Mouse (Mus musculus): ENCODE data around the gene Zfp462.

Gene Zfp462

DNA sequence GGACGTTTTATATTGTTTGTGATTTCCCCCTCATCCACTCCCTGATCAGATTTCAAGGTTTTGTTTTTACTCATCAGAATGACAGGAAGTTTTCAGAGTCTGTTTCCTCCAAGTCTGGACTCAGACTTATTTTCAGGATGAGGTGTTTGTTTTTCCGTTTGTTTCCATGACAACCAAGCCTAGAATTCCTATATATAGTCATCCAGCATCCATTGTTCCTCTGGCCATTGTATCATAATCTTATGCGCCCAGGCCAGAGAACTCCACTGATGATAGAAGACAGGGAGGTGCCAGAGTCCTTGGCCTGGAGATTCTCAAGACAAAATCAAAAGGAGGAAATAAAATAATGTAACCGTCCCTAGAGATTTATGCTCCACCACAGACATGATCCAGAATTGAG, 97.7 kb downstream of the Zfp462 start:
- DNase-seq (ENCODE audit: low read depth, low spot score), result no peak

GRCm38 (mm10) chr4:55047266-55047665, 102.4 kb downstream of the Zfp462 start:
- DNase-seq (ENCODE audit: low read depth, low spot score), result no peak

DNA sequence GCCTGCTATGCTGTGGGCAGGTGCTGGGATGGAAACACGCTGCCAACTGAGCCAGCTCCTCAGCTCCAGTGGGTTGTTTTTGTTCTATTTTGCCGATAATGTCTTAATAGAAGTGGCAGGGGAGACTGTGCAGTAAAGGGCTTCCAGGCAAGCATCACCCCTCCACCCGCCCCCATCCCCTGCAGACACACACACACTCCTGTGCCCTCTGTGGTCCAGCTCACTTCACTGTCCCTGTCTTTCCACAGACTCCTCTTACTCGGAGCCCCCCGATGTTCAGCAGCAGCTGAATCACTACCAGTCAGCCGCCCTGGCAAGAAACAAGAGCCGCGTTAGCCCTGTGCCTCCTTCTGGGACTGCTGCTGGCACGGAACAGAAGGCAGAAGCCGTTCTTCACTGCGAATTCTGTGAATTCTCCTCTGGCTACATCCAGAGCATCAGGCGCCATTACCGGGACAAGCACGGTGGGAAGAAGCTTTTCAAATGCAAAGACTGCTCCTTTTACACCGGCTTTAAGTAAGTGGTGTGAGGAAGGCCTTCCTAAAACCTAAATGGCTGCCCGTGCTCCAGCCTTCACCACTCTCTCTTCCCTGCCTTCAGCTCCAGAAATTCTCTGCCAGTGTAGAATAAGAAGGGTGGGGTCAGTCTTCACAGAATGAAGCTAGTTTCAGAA, 105.2 kb downstream of the Zfp462 start:
- no peak for DNase-seq (ENCODE audit: low read depth, low spot score)

DNA sequence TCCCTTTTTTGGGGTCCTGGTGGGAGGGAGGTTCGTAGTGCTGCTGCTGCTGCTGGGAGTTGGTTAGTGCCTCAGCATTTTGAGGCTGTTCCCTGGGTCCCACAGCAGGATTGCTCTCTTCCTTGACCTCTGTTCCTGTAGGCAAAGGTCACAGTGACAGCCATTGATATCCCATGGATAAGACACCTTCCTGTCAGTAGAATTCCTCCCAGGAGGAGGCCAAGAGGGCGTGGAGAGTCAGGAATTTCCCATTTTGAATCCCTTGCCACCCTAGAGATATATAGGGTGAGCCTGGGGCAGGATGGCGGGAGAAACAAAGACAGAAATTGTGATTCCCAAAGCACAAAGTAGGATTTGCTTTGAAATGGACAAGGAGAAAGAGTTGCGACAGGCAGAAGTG, 106.5 kb downstream of the Zfp462 start:
- DNase-seq (ENCODE audit: low read depth, low spot score), result no peak

- DNase-seq (ENCODE audit: low read depth, low spot score), result no peak
These were observed 107.8 kb downstream of the Zfp462 start for GRCm38 (mm10) chr4:55052686-55053085.

GRCm38 (mm10) chr4:55057666-55058455, 113.0 kb downstream of the Zfp462 start:
- no peak for DNase-seq (ENCODE audit: low read depth, low spot score)

- DNase-seq (ENCODE audit: low read depth, low spot score), result no peak
These were observed 114.1 kb downstream of the Zfp462 start for GRCm38 (mm10) chr4:55058901-55059300.

GRCm38 (mm10) chr4:55066341-55067170, 121.7 kb downstream of the Zfp462 start:
- DNase-seq (ENCODE audit: low read depth, low spot score), result no peak

DNA sequence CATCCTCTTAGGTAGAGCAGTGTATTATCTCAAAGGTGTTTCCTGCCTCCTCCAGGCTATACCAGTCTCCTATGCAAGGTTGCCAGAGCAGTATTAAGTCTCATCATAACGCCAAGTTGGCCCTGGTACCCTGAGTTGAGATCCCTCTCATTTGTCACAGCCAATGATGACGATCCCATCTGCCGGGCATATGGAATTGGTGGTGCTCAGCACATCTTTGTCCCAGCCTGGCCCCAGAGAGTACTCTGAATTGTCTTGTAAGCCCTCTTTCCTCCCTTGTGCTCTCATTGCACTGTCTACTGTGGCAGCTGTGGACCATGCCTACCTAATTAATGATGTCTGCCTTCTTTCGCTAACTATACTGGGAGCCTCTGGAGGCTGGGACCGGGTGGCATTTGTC, 126.7 kb downstream of the Zfp462 start:
- DNase-seq (ENCODE audit: low read depth, low spot score), result no peak

GRCm38 (mm10) chr4:55077133-55077889, 132.5 kb downstream of the Zfp462 start:
- peak; percentile 21 for DNase-seq (ENCODE audit: low read depth, low spot score)

DNA sequence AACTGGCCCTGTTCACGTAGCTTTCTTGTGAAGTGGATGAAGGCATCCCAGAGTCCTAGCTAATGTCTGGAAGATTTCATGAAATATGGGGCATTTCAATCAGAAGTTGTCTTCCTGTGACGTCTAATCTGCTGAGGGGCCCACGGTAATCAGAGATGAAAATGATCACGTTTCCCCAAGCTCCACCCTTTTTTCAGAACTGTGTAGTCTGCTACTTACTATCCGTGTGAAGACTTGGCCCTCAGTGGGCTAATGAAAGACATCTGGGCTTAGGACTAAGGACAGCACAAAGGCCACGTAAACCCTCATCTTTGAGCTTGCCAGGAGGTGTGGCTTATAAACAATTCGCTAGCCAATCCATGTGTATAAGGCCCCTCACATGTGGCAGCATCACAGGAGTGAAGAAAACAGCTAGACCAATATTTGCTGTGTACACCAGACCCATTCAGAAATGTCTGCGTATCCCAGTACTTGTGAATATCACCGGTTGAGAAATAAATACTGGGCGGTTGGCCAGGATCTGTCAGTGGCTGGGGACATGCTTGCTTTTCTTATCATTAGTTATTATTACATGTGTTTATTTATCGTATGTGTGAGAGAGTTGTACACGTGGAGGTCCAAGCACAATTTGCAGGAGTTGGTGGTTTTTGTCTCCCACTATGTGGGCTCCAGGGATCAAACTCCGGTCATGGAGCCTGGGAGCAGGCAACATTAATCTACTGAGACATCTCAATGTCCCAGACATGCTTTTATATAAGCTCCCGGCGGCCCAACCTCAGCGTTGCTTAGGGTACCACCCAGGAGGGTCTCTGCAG, 133.3 kb downstream of the Zfp462 start:
- peak; percentile 12 for DNase-seq (ENCODE audit: low read depth, low spot score)

DNA sequence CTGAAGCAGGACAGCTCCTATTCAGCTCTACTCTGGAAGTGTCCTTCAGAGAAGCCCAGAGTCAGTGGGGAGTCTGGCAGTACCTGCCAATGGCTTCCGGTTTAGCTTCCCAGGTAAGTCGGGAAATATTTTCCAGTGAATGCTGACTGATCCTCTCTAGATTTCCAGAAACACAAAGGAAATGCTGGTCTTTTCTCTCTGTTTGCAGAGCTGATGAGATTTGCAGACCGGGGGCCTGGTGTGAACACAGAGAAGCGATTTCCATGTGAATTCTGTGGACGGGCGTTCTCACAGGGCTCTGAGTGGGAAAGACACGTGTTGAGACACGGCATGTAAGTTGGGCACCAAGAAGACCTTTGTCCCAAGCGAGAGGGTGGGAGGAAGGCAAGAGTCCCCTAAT, 134.2 kb downstream of the Zfp462 start:
- no peak for DNase-seq (ENCODE audit: low read depth, low spot score)

DNA sequence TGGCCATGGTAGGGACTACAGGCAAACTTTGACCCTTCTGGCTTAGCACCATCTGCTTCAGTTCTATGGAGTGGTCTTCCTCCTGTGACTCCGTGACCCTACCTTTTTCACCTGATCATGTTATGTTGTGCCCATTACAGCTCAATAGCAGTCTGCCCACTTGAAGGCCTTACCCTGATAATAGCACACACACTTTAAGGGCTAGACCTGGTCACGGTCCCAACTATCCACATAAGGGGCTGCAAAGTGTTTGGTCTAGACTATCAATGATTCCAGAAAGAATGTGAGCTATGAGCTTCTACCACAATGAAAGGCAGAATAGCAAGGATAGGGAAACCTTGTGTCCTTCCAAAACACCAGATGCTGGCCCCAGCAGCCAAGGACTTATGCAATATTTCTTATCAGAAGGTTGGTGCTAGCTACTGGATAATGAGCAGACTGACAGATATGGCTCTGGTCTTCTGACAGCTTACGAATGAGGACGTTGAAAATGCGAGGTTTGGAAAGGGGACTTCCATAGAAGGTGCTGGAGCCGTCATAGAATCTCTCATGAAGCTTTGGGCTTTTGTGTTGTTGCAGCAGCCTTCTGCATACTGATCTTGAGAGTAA, 139.3 kb downstream of the Zfp462 start:
- no peak for DNase-seq (ENCODE audit: low read depth, low spot score)

DNA sequence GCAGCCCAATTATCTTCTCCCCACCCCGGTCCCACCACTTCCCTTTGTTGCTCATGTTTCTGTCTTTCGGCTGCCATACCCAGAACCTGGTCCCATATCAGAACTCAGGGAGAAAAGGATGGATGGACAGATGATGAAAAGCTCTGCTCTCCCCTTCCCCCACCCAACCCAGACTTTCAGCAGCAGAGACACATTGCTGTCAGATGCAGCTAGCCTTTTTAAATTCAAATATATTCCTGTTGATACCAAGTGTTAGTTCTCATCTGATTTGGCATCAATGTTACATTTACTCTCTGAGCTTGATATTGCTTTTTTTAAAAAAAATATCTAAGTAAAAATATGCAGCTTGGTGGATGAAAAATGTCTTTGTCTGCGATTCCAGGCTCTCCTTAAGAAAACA, 143.3 kb downstream of the Zfp462 start:
- DNase-seq (ENCODE audit: low read depth, low spot score), result no peak

GRCm38 (mm10) chr4:55088922-55089321, 144.1 kb downstream of the Zfp462 start:
- DNase-seq (ENCODE audit: low read depth, low spot score), result no peak

DNA sequence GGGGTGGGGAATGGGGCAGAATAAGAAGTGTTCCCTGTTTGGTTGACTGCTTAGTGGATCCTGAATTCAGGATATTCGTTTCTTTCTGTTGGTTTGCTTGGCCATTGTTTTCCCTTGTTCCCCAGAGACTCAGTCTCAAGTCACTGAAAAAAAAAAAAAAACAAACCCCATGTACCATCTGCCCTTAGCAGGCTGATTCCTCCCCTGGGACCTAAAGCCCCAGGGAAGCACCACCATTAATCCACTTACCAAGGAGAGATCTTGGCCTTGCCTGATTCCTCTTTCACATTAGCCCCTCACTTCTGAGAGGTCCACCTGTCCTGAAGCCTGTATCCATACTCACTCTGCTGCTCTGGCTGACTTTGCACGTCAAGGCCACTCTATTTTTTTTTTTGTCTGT, 152.3 kb downstream of the Zfp462 start:
- DNase-seq (ENCODE audit: low read depth, low spot score), result no peak

GRCm38 (mm10) chr4:55098366-55098765, 153.5 kb downstream of the Zfp462 start:
- DNase-seq (ENCODE audit: low read depth, low spot score), result no peak

- DNase-seq (ENCODE audit: low read depth, low spot score), result no peak
These were observed 156.0 kb downstream of the Zfp462 start for GRCm38 (mm10) chr4:55100851-55101250.

GRCm38 (mm10) chr4:55101601-55102000, 156.8 kb downstream of the Zfp462 start:
- no peak for DNase-seq (ENCODE audit: low read depth, low spot score)

GRCm38 (mm10) chr4:55102382-55102781, 157.5 kb downstream of the Zfp462 start:
- no peak for DNase-seq (ENCODE audit: low read depth, low spot score)

Measured in skeletal muscle tissue, adult 2 months (tissue).